Mouse (Mus musculus) ovary, postnatal 36 days (tissue): ENCODE measurements around the gene 1700012B09Rik.

Experiments used
- DNase-seq: peaks from one replicate; pipeline ENCODE4 v3.0.0; 2022; ENCODE audit warnings: low spot score, mixed read lengths

1700012B09Rik gene

GRCm38 (mm10) chr9:14770803-14771471 lies at the start of gene 1700012B09Rik:
TSS of gene 1700012B09Rik (minus strand) at chr9:14771030.
- no peak for DNase-seq

DNA sequence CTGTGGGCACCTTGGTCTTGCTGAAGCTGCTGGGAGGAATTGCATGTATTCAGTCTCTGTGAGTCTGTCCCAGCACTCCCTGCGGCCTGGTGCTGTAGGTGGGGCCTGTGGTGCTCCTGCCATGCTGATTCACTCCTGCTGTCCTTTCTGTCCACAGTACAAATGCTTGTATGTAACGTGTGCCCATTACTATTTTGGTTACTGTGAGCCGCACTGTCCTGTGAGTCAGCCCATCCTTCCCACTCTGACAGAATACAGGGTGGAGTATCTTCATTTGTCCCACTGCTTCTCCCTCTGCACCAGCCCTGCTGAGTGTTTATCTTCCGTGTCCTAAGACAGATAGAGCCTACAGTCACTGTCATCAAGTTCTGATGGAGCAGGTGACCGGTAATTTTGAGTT lies 39.3 kb upstream of the 1700012B09Rik start:
- no peak for DNase-seq

GRCm38 (mm10) chr9:14806786-14807185 lies 36.0 kb upstream of the 1700012B09Rik start:
- no peak for DNase-seq

DNA sequence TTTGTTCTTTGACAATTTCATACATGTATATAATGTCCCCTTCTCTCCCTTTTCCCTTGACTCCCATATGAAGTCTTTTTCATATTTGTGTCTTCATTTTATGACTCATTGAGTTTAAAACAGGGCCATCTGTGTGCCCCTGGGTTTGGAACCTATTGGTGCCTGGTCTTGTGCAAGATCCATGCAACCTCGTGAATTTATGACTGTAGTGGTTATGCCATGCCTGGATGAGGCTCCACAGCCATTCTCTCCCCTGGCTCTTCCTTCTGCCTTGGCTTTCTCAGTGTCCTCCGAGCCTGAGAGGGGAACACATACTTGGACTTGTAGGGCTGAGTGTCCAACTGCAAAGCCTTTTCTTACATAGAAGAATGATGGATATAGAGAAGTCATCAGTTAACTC lies 34.9 kb upstream of the 1700012B09Rik start:
- DNase-seq, result no peak

DNA sequence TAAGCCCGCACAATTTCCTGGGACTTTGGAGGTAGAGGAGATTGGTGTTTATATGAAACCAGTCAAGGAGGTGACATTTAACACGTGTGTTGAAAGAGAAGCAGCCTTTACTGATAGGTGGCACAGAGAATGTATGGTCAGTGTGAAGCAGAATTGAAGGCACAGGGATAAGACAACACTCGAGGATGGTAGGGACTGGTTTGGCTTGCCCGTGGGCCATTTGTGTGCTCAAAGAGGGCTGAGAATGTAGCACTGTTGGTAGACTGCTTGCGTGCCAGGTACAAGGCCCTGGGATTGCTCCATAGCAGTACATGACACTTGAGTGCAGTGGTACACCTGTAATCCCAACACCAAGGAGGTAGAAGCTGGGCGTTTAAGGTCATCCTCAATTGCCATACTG lies 16.5 kb upstream of the 1700012B09Rik start:
- DNase-seq, result no peak

DNA sequence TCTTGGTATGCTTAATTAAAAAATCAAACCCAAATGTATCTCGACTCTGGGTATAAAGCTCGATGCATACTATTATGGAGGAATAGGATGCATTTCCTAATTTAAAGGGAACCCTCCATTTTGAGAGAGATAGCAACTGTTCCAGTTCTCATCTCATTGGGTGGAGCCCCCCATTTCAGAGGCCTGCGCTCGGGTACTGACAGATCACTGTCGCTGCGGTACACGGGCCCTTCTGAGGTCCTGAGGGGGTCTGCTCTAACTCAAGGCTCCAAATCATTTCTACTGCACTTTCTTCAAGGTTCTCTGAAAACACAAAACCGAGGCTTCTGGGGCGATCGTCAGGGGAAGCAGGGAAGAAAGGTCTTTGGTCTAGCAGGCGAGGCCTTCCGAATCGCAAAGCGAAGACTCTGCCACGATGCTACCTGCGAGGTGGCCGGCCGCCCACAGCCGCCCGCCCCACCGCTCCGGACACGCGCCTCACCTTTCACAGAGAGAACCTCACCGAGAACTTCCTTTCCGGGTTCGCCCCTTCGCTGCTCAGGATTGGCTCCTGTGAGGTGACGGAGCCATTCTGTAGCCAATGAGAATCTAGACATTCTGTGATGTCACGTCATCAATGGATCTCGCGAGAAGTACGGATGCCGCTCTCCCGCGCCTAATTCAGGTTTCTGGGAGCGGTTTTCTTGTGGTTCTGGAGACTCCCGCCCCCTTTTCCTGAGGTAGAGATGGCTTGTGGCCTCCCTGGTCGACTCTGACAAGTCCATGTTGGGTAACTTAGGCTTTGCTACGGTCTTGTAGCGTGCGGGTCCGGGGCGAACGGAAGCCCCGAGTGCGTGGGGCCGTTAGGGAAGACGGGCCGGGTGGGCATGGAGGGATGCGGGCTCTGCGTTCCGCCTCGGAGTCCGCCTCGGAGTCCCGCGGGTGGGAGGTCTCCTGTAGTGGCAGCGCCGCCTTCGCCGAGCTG lies 13.5 kb upstream of the 1700012B09Rik start, which contains the start of the genes Mre11a and Ankrd49:
Gene Mre11a, plus strand, starts transcription at position 616 of the 964 bp plus-strand sequence.
Gene Ankrd49, minus strand, starts transcription at position 818 of the 964 bp plus-strand sequence.
- peak; percentile 85 for DNase-seq

GRCm38 (mm10) chr9:14778341-14778740 lies 7.5 kb upstream of the 1700012B09Rik start:
- DNase-seq, result no peak

DNA sequence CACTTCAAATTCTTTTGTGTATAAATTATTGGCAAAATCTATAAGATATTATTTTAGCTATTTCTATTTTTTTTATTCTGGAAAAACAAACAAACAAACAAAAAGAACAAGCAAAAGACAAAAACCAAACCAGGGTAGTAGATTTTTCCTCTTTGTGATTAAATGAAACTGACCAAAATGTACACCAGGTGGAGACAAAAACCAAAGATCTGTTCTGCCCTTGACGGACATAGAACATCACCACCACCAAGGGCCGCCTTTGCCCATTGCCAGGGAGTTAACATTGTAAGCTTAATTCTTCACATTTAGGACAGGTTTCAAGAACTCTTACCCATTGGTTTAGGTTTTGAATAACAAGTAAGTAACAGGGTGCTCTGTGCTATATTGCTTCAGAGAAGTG lies 3.0 kb upstream of the 1700012B09Rik start:
- no peak for DNase-seq

- DNase-seq, result no peak
Measured at GRCm38 (mm10) chr9:14772074-14772473, 1.2 kb upstream of the 1700012B09Rik start.

DNA sequence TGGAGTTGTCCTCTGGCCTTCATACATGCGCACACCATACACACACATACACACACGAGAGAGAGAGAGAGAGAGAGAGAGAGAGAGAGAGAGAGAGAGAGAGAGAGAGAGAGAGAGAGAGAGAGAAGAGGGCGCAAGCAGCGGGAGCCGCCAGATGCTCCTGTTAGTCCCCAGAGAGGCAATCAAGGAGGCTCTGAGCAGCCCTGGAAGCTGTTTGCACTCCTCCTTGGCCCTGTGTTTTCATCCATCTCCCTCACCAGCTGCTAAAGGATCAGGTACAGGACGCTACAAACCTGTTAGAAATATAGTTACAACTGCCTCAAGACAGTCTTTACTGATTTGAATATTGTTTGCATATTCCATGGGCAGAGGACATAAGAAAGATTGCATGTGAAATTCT lies 1.0 kb downstream of the 1700012B09Rik start:
- DNase-seq, result no peak

GRCm38 (mm10) chr9:14764765-14765164 lies 6.1 kb downstream of the 1700012B09Rik start:
- peak; percentile 19 for DNase-seq

DNA sequence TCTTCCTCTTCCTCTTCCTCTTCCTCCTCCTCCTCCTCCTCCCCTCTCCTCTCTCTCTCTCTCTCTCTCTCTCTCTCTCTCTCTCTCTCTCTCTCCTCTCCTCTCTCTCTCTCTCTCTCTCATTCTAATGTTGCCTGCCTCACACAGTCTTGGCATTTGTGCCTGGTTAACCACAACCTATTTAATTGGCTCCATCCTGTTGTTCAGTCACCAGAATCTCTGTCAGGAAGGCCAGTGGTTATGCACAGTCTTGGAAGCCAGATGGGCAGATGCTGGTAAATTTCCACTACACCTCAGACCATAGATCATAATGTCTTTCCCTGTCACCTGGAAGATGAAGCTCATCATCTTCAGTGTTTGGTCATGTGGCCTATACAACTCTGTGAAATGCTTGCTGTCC lies 11.6 kb downstream of the 1700012B09Rik start:
- no peak for DNase-seq

DNA sequence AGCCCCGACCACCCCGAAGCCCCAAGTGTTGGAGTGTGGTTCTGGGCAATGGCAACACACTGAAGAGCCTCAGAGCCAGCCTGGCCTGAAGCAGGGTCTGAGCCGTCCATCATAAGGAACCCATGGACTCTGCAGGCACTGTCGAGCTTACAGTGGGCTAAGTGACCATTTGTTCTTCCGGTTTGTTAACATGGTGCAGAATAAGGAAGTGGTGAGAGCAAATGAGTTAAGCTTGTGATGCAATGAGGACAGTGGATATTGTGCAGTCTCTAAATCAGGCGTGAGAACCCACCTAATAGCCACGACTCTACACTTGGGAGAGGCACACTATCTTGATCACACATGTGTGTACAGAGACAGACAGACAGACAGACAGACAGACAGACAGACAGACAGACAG lies 12.2 kb downstream of the 1700012B09Rik start:
- no peak for DNase-seq

GRCm38 (mm10) chr9:14754469-14754868 lies 16.4 kb downstream of the 1700012B09Rik start:
- no peak for DNase-seq

DNA sequence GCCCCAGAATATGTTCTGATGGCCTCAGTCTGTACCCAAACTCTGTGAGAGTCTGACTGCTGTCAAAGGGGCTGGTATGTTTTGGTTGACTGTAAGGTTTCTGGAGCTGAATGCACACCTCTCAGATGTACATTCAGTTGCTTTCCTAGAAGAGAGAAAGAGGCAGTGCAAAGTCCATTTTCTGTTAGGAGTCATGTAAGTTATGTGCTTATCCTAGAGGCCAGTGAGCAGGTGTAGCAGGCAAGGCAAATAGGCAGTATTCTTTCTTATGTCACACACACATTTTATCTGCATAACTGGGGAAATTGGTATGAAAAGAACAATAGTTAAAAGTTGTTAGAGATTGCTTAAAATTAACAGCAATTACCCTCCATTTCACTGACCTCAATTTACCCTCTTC lies 16.9 kb downstream of the 1700012B09Rik start:
- DNase-seq, result no peak

DNA sequence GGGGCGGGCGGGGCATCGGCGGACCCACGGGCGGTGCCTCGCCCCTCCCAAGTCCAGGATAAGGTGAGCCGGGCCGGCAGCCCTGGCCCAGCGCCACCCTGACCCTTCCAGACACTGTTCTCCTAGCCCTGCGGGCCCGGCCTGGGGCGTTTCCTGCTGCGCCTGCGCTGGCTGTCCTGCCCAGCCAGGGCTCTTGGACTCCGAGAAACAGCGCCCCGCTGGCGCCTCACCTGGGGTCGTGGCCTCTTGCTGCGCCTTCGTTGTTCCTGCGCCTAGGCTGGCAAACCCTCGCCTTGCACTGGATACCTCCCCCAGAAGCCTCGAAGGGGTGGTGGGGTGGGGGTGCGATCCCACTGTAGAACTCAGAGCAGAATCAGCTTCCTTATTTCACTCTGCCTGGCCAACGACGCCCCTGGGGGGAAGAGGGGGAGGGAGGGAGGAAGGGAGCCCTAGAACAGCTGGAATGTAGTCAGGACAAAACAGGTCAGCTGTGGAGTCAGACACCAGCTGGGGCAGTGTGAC lies 18.8 kb downstream of the 1700012B09Rik start, which contains the start of gene Fut4:
Gene Fut4, minus strand, starts transcription at position 393 of the 522 bp plus-strand sequence.
- DNase-seq, result peak; percentile 65

DNA sequence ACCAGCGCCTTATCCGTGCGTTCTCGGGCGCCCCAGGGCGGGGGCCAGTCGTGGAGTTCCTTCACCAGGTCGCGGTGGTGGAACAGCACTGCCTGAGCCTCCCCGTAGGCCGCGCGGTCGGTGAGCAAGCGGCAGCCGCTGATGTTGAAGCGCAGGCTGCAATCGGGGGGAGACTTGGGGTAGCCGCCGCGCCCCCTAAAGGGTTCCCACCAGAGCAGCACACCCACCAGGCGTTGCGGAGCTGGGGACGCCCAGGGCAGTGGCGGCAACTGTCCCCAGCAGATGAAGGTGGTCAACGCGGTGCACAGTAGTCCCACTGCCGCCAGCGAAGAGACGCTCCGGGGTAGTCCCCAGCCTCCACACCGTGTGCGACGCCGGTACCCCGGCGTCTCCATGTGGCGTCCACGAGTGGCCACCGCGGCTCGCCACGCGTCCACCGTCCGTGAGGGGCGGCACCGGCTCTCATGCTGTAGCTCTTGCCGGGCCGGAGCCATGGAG lies 19.3 kb downstream of the 1700012B09Rik start:
- peak; percentile 28 for DNase-seq

GRCm38 (mm10) chr9:14750901-14751502 lies 19.8 kb downstream of the 1700012B09Rik start:
- DNase-seq, result no peak

DNA sequence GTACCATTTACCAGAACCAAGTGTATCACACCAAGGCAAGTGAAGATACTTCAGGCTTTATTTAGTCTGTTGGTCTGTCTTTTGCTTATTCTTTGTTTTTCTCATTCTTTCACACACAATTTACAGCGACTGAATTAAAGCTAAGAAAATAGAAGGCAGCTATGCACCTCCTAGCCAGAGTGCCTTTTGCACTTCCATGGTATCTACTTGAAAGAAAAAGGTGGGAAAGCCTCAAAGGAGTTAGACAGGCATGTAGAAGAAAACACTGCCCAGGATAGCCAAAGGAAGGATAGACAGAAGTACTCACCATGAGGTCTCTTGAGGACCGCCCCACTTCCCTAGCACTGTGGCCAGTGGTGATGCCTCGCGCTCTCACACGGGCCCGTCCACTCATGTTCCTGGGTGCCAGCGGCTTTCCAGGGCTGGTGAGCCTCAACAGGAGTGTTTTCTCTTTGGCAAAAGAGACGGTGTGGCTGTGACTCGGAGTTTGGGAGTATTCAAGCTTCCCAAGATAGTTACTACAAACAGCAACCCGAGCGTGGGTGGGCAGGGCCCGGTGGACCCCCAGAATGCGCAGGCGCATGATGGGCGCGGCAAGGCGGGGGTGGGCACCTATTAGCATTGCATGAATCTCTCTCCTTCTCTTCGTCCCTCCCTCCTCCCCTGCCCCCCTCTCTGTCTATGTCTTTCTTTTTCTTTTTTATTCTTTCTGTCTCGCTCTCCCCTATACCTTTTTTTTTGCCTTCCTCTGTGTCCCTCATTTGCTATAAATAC lies 30.5 kb downstream of the 1700012B09Rik start, which contains the start of gene Piwil4:
Gene Piwil4, minus strand, starts transcription at position 583 of the 774 bp plus-strand sequence.
- DNase-seq, result no peak

DNA sequence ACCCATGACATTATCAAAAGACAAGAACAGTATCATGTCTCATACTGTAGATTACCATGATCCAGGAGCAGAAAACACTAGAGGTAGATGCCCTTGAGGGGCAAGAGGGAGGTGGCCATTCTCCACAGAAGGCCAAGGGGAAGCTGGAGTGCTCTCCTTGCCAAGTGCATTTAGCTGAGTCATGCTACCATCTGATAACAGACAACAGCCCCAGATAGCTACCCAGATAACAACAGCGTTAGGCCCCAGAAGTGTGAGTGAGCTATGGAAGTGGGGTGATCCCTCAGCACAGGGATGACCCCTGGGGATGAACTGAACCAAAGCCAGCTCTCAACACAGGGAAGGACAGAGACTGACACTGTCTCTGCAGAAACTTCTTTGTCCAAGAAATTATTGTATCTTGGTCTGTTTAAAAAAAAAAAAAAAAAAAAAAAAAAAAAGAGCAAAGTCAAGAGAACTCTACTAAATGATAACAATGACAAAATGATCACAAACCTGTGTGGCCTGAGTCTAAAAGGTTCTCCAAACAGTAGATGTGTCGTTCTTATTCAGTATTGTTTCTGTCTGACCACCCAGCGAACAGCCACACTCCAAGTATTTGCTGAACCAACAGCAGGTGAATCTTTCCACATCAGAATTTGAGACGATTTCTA lies 31.2 kb downstream of the 1700012B09Rik start:
- no peak for DNase-seq
